Mouse (Mus musculus) kidney, postnatal 0 days (tissue): ENCODE data around the gene Uck1. TPM values are rescaled to one million over a fixed set of nuclear protein-coding genes. Genes with fewer than 3 reads are reported as not detected.

Experiments
- ATAC-seq: fragments of 200-750 bp; cut with Nextera tagmentation; replicated peaks from 2 replicates; pipeline ENCODE4 v1.8.0; 2017; ENCODE audit warnings: low read depth, moderate number of reproducible peaks, moderate TSS enrichment, moderate library complexity; ENCODE audit not compliant: low FRiP score
- DNase-seq: peaks from one replicate; pipeline ENCODE4 v3.0.0-alpha.2; 2016; ENCODE audit warnings: low spot score
- H3K27ac ChIP-seq: fragments of 300-500 bp; sonication (generic); 2 replicates; pipeline ENCODE4 v1.5.1; 2014; ENCODE audit warnings: mild to moderate bottlenecking
- H3K27me3 ChIP-seq: fragments of 300-500 bp; sonication (generic); 2 replicates; pipeline ENCODE4 v1.6.1; 2014; ENCODE audit warnings: low read length, mixed read lengths; ENCODE audit not compliant: insufficient read depth
- H3K36me3 ChIP-seq: fragments of 300-500 bp; sonication (generic); 2 replicates; pipeline ENCODE4 v1.6.1; 2014; ENCODE audit warnings: low read length, mixed read lengths; ENCODE audit not compliant: insufficient read depth
- H3K4me1 ChIP-seq: fragments of 300-500 bp; sonication (generic); replicated peaks from 2 replicates; pipeline ENCODE4 v1.6.1; 2014; ENCODE audit warnings: antibody characterized with exemption, low read length, mixed read lengths; ENCODE audit not compliant: insufficient read depth
- H3K4me2 ChIP-seq: fragments of 300-500 bp; sonication (generic); 2 replicates; pipeline ENCODE4 v1.6.1; 2014; ENCODE audit warnings: mild to moderate bottlenecking, low read length, moderate library complexity, mixed read lengths
- H3K4me3 ChIP-seq: fragments of 300-500 bp; sonication (generic); replicated peaks from 2 replicates; pipeline ENCODE4 v1.5.1; 2014; ENCODE audit warnings: low read depth, low read length
- H3K9ac ChIP-seq: fragments of 300-500 bp; sonication (generic); 2 replicates; pipeline ENCODE4 v1.6.1; 2014; ENCODE audit warnings: low read depth, low read length
- H3K9me3 ChIP-seq: fragments of 300-500 bp; sonication (generic); replicated peaks from 2 replicates; pipeline ENCODE4 v1.6.1; 2016; ENCODE audit warnings: low read length, inconsistent platforms, mixed read lengths
- CTCF ChIP-seq: IDR thresholded peaks from 2 replicates; pipeline ENCODE4 v1.5.1; 2016; ENCODE audit warnings: antibody characterized with exemption, low read depth, mild to moderate bottlenecking, moderate library complexity
- WGBS: fragments of 180-500 bp; shearing (Covaris S2); extraction: QIAGEN DNeasy Blood & Tissue Kit; methylation state at CpG from one replicate; pipeline ENCODE4 v1.1.7; 2014; 5-methylcytosine and 5-hydroxymethylcytosine counted together
- polyA plus RNA-seq: library from polyadenylated mRNA; unstranded; fragments of >200 nt; fragmentation: Nextera tagmentation; extraction: Ambion mirVana; gene quantifications from 2 replicates; pipeline ENCODE4 v1.2.1, GENCODE M21; 2015

Uck1 gene
- polyA plus RNA-seq, 1 experiment from 2014 or later: 57.9 TPM

GRCm38 (mm10) chr2:32288371-32288931 lies 28.5 kb upstream of the Uck1 start:
- 0 out of 2 replicates have a peak, but pooled peaks have one; percentile 0 for TF ChIP-seq CTCF
- ATAC-seq (peak; percentile 52), DNase-seq (peak; percentile 63)
- 2% methylated on average over 25 of the region's 29 CpGs for WGBS
- Histone ChIP-seq H3K4me1 (peaks cover 8% of the 10 kb centered on the region), H3K4me3 (peak overlapping the region; percentile 86), H3K27me3 (no peaks in the 10 kb centered on the region), H3K36me3 (peaks cover 9% of the 10 kb centered on the region; the same call in 1 of the 2 replicates), H3K9ac (peak overlapping the region; percentile 82), H3K27ac (peak overlapping the region; percentile 58; the same call in 1 of the 2 replicates), H3K9me3 (no peaks in the 10 kb centered on the region), H3K4me2 (peak overlapping the region; percentile 78)

- peaks cover 6% of the 10 kb centered on the region; the same call in 1 of the 2 replicates for H3K36me3 ChIP-seq
- DNase-seq: peak; percentile 100
- no peaks in the 10 kb centered on the region for H3K27me3 ChIP-seq
- 0 out of 2 replicates have a peak, but pooled peaks have one; percentile 1 for TF ChIP-seq CTCF
- peak within 1 kb of the TSS; percentile 91 for H3K9ac ChIP-seq
- H3K27ac ChIP-seq: peak within 1 kb of the TSS; percentile 89
- H3K4me3 ChIP-seq: peak within 1 kb of the TSS; percentile 86
- ATAC-seq: peak; percentile 98
- H3K9me3 ChIP-seq: no peaks in the 10 kb centered on the region
- WGBS: under 1% methylated on average over 41 of the region's 41 CpGs
- peak within 1 kb of the TSS; percentile 91 for H3K4me2 ChIP-seq
- peaks cover 8% of the 10 kb centered on the region for H3K4me1 ChIP-seq
Measured at GRCm38 (mm10) chr2:32287923-32288367, 28.0 kb upstream of the Uck1 start, which contains the start of gene Swi5. Gene Swi5, minus strand, starts transcription at chr2:32288075.

GRCm38 (mm10) chr2:32287334-32287840 lies 27.4 kb upstream of the Uck1 start, which contains the start of gene Golga2:
Gene Golga2, plus strand, starts transcription at chr2:32287384.
- H3K9me3 ChIP-seq: no peaks in the 10 kb centered on the region
- H3K4me2 ChIP-seq: peak within 1 kb of the TSS; percentile 91
- WGBS: under 1% methylated on average over 23 of the region's 23 CpGs
- peak; percentile 12 for ATAC-seq
- peak; percentile 32 for DNase-seq
- H3K36me3 ChIP-seq: peaks cover 9% of the 10 kb centered on the region; the same call in 1 of the 2 replicates
- peak within 1 kb of the TSS; percentile 86 for H3K4me3 ChIP-seq
- H3K9ac ChIP-seq: peak within 1 kb of the TSS; percentile 91
- H3K4me1 ChIP-seq: peaks cover 8% of the 10 kb centered on the region
- peak within 1 kb of the TSS; percentile 89 for H3K27ac ChIP-seq
- no peak for TF ChIP-seq CTCF
- H3K27me3 ChIP-seq: no peaks in the 10 kb centered on the region

GRCm38 (mm10) chr2:32283986-32284385 lies 24.0 kb upstream of the Uck1 start:
- H3K27me3 ChIP-seq: no peaks in the 10 kb centered on the region
- H3K27ac ChIP-seq: no peak overlapping the region
- H3K9me3 ChIP-seq: no peaks in the 10 kb centered on the region
- 86% methylated on average over 3 of the region's 3 CpGs for WGBS
- H3K36me3 ChIP-seq: peaks cover 26% of the 10 kb centered on the region
- H3K9ac ChIP-seq: no peak overlapping the region
- ATAC-seq: no peak
- TF ChIP-seq CTCF: no peak
- H3K4me1 ChIP-seq: peaks cover 8% of the 10 kb centered on the region
- no peak overlapping the region for H3K4me2 ChIP-seq
- no peak for DNase-seq
- no peak overlapping the region for H3K4me3 ChIP-seq

- Histone ChIP-seq H3K27me3 (no peaks in the 10 kb centered on the region), H3K36me3 (peaks cover 35% of the 10 kb centered on the region), H3K27ac (no peak overlapping the region), H3K4me3 (no peak overlapping the region), H3K9ac (no peak overlapping the region), H3K4me1 (peaks cover 8% of the 10 kb centered on the region; the same call in 1 of the 2 replicates), H3K9me3 (no peaks in the 10 kb centered on the region), H3K4me2 (no peak overlapping the region)
- peak; percentile 74 for TF ChIP-seq CTCF
- ATAC-seq (peak; percentile 50; the same call in 1 of the 2 replicates), DNase-seq (peak; percentile 56)
- WGBS: 88% methylated on average over 1 of the region's 1 CpGs
Measured at GRCm38 (mm10) chr2:32282727-32283126, 22.8 kb upstream of the Uck1 start.

GRCm38 (mm10) chr2:32282289-32282688 lies 22.3 kb upstream of the Uck1 start:
- ATAC-seq: no peak
- Histone ChIP-seq H3K9ac (no peak overlapping the region), H3K9me3 (no peaks in the 10 kb centered on the region), H3K36me3 (peaks cover 35% of the 10 kb centered on the region), H3K27ac (no peak overlapping the region), H3K4me2 (no peak overlapping the region), H3K27me3 (no peaks in the 10 kb centered on the region), H3K4me1 (peaks cover 8% of the 10 kb centered on the region; the same call in 1 of the 2 replicates), H3K4me3 (no peak overlapping the region)
- no peak for DNase-seq
- 88% methylated on average over 2 of the region's 2 CpGs for WGBS
- TF ChIP-seq CTCF: no peak
